Mouse (Mus musculus): ENCODE results near the gene Gpx3. TPM values are rescaled to one million over a fixed set of nuclear protein-coding genes. Genes with fewer than 3 reads are reported as not detected.
"Not testable (repeated sequence)": the region's sequence is repeated elsewhere in the genome, so short reads cannot be mapped to it uniquely, and the experiment has no call there.

Gene Gpx3
- total RNA-seq, 2 experiments from 2014 or later, result 33.8 to 163 TPM

DNA sequence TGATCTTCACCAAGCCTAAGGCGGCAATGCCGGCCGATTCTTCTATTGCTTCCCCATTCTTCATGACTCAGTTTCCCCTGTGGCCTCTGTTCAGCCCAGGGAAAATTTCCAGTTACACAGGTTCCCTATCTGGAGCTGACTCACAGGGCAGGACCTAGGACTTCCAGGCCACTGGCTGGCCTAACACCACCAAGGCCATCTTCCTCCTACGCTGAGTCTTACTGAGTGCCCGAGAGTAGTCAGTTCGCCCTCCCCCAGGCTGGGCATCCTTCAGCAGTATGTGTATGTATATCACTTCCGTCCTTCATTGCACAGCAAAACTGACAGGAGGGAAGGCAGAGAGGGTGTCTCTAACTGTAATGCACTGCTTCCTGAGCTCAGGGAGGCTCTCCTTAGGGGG is 31.9 kb downstream of the Gpx3 start:
- DNase-seq (ENCODE audit: low spot score in 2 of 2), result no peak

DNA sequence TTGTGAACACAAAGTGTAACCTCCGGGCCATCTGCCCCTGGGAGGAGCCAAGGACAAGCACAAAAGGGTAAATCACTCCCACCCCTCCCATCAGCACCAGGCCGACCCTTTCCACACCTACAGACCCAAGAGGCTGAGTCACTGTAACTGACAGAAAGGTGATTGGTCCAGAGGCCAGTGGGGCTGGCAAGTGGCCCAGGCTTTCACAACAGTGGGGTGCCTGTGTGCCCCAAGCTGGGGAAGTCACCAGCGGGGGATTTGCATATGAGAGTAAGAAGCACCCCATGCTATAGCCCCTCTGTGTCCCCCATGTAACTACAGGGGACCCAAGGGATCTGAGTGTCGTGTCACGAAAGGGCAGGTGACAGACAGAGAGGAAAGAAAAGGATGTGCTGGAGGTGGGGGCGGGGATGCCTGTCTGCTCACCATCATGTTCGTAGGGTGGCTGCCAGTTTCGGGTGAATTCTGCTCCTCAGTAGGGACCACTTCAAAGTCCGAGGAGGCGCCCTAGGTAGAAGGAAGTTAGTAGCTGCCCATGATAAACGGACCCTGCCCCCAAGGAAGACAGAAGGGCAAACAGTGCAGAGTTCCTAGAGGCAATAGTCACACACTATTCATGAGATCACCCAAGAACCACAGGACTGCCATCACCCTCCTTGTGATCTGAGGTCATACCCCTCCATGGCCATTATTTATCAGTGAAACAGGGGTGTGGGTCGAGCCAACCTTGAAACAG is 34.0 kb downstream of the Gpx3 start:
- DNase-seq (ENCODE audit: low spot score in 2 of 2), result no peak

DNA sequence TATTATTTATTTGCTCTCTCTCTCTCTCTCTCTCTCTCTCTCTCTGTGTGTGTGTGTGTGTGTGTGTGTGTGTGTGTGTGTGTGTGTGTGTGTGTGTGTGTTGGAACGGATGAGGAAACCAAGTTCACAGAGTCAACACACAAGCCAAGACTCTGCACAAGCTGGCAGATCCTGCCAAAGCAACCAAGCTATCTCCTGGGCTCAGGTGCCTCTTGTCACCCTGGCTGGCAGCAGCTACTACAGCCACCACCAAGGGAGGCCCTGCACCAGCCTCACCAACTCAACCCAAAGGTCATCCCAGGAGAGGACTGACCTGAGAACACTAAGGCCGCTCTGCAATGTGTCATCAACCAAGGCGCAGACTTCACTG is 34.5 kb downstream of the Gpx3 start:
- DNase-seq (ENCODE audit: low spot score in 2 of 2), result no peak

DNA sequence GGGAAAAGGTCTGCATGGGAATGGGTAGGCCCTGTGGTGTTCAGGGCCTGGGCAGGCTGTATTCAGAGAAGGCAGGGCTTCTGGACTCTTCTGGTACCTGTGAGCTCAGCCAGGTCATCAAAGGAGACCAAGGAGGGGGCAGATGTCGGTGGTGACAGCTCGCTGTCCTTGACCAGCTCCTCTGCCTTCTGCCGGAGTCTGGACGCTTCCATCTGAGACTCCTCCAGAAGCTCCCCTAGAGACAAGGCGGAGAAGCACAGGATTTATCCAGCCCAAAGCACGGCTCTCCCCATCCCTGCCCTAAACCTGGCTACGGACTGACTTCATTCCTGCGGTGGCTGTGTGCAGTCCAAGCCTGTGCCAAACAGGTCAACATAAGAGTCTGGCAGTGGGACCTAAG is 37.2 kb downstream of the Gpx3 start:
- DNase-seq (ENCODE audit: low spot score in 2 of 2), result no peak

DNA sequence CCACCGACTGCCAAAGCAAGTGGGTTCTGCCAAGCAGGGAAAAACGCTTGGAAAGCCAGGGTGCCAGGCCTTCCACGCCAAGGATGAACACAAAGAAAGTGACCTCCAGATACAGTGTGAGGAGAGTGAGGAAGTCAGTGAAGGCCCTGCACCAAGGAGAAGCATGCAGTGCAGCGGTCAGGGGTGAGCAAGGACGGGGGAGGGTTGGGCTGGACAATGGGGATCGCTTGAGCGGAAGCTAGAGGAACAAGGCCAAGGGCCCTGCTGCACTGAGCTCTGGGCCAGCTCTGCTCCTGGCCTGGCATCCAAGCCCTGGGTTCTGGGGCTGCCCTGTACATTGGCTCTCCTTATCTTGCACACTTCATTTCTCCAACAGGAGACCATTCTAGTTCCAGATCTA is 37.8 kb downstream of the Gpx3 start:
- DNase-seq (ENCODE audit: low spot score in 2 of 2), result no peak

DNA sequence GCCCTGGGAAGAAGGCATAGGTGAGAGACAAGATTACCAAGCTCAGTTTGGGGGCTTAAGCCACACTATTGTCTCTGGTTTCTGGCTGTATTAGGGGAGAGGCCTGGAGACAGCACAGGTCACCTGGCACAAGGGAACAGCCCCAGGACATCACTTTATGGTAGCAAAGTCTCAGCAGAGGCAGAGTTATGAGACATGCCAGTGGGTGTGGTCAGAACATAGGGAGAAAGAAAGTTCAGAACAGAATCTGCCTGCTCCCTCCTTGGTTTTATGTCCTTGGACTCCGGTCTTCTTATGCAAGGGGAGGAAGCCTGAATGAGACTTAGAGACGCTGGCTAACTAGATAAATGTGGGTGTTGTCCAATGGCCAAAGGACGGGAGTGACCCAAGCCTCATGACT is 42.4 kb downstream of the Gpx3 start:
- no peak for DNase-seq (ENCODE audit: low spot score in 2 of 2)

DNA sequence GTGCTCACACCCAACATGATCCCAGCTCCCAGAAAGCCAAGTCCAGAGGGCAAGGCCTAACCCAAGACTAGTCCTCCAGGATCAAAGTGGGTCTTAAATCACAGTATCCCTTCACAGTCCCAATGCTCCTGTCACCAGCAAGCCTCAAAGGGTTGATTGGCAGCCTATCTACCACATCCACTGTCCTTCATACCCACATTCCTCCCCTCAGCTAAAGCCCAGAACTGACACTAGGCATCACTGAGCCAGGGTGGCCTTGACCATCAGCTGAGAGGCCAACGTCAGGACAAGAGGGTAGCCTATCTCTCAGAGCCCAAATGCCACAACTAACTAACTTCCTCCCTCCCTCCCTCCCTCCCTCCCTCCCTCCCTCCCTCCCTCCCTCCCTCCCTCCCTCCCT is 47.5 kb downstream of the Gpx3 start:
- DNase-seq (ENCODE audit: low spot score in 2 of 2), result no peak

DNA sequence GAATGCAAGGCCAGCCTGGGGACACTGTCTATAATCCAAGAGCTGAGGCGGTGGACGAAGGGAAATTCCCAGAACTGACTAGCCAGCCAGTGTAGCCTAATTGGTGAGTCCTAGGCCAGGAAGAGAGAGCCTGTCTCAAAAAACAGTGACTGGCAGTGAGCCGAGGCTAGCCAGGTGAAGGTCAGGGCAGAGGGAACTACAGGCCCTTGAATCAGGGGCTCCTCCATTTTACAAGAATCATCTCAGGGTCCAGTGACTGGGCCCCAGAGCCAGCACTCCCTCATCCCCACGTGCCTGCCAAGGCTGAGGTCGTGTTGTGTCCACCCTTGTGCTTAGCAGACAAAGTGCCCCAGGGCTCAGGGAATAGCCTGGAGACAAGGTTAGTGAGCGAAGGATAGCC is 48.4 kb downstream of the Gpx3 start:
- DNase-seq (ENCODE audit: low spot score in 2 of 2), result no peak

DNA sequence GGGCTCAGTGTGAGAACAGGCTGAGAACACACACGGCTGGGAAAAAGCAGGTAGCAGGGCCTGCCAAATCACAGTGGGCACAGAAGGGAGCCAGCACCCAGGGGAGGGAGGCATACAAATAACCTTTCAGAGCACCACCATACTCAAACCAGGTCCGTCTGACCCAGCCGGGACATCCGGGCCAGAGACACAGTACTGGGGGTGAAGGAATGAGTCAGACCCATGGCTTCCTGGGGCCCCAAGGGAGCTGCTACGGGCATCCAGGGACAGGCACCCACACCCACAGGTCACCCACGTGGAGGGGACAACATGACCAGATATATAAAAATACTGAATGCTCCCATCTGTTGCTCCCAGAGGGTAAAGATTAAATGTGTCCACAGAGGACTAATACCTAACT is 50.4 kb downstream of the Gpx3 start:
- DNase-seq (ENCODE audit: low spot score in 2 of 2), result no peak

DNA sequence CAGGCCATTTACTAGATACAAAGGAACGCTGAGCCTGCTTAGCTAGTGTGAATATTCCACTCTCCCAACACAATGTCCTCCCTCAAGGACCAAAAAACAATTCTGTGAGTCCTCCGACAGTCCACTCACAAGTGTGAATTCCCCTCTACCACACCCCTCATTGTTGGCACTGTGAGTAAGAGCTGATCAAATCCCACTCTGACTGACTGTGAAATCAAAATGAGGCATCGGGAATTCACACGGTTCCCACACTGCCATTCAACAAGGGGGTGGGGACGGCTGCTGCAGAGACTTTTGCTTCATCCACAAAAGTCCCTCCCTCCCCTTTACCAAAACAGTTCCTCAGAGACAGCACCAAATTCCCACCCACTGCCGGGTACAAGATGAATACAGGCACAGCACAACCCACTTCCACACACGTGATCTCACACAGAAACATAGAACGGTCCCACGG is 51.8 kb downstream of the Gpx3 start:
- DNase-seq (ENCODE audit: low spot score in 2 of 2), result no peak

DNA sequence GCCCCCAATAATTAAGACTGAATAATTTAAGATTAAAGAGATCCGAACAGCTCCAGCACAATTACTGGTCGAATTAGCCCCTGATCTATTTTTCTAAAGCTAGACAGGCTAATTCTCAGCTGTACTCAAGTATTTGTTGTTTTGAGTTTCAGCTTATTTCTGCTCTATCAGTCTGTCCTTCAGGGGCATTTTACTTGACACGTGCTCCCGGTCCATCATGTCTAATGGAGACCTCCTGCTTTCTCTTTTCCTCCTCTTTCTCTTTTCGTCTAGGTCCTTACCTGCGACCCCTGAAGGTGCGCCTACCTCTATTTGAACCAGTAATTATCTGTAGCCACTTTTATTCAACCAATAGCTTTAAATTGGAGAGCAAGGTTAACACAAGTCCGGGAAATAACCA is 52.5 kb downstream of the Gpx3 start:
- no peak for DNase-seq (ENCODE audit: low spot score in 2 of 2)

DNA sequence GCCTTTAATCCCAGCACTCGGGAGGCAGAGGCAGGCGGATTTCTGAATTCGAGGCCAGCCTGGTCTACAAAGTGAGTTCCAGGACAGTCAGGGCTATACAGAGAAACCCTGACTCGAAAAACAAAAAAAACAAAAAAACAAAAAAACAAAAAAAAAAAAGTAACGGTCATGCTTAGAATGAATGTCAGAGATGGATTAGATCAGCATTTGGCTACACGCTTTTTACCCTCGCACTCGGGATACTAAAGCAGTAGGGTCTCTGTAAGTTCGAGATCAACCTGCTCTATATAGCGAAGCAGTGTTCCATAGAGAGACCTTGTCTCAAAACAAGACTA is 53.1 kb downstream of the Gpx3 start:
- DNase-seq (ENCODE audit: low spot score in 2 of 2), result not testable (repeated sequence)

DNA sequence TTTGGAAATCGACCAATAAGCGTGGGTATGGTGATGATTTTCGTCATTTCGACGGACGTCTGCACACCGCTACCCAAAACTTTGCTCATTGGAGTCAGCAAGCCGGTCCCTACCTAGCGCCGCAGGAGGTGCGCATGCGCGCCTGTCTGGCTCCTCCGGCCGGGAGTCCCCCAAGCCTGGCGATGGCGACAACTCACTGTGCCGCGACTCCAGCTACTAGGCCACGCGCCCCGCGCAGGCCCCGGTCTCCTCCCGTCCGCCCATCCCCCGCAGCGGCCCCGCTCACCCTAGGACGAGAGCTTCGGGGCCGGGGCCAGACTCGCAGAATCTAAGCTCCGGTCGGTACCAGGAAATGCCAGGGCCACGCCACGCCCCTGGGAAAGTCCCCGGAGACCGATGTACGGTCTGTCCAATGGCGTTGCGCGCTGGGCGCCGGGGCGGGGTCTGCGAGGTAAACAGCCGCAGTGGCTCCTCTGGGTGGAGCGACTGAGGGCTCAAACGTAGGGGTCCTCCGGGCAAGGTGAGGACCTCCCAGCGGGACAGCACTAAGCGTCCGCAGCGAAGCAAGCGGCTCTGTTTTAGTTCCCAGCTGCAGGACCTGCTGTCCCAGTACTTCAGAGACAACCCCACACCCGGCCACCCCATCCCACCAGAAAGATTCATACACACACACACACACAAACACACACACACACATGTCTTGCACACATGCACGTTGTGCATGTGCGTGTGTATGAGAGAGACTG is 53.7 kb downstream of the Gpx3 start:
- DNase-seq (ENCODE audit: low spot score in 2 of 2), result peak; percentile 98 to 99

DNA sequence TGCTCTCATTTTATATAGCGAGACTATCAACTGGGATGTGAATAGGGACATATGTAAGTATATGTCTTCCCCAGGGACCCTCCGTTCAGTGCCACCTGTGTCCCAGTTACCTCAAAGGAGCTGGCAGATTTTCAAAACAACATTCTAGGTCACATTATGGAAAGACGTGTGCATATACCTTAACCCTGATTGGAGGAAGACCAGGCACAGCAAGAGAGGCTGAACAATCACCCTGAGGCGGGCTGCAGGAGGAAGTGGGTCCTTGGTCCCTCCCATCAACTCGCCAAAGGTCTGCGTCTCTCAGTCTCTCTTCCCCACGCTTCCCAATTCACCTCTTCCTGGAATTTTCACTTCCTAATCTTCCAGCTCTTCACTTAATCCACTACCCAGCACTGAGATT is 54.7 kb downstream of the Gpx3 start:
- DNase-seq (ENCODE audit: low spot score in 2 of 2), result no peak

DNA sequence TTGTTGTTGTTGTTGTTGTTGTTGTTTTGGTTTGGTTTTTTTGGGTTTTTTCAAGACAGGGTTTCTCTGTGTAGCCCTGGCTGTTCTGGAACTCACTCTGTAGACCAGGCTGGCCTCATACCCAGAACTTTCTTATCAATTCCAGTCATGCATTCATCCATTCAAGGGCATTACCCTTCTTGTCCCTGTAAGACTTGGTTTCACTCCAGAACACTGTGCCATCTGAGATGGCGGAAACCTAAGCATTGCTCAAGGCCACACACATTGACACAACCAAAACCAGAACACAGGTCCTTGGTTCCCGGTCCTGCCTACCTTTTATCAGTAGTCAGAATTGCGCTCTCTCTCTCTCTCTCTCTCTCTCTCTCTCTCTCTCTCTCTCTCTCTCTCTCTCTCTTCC is 55.5 kb downstream of the Gpx3 start:
- DNase-seq (ENCODE audit: low spot score in 2 of 2), result not testable (repeated sequence)

DNA sequence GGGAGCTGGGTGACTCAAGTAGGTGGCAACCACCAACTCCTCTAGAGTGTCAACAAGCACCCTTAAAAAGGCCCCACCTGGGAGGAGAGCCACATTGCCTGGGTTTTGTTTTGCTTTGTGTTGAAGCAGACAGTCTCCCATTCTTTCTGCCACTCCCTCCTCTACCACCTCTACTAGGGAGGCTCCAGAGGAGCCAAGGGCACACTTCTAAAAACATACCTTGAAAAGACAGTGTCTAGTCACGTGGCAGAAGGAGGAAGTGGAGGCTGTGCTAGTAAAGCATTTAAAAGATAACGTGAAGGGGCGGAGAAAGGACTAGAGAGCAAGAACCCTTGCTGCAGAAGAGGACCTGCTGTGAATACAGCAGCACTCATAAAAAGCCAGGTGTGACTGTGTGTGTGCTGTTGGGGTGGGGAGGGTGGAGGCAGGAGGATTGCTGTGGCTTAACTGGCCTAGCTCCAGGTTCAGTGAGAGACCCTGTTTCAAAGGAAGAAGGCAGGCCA is 56.4 kb downstream of the Gpx3 start:
- DNase-seq (ENCODE audit: low spot score in 2 of 2), result no peak

Other genes with a start within 250 kb of the Gpx3 start
- 10 to 100 TPM; 34.8 to 39.1 TPM for gene Cdc42se2, start 114.8 kb upstream of the Gpx3 start, total RNA-seq (2021)
- 10 to 100 TPM; 12.5 to 12.7 TPM for gene Lyrm7, start 41.5 kb upstream of the Gpx3 start, total RNA-seq (2021)
- gene Hint1, start 36.1 kb upstream of the Gpx3 start, total RNA-seq (2021), result 100 to 1,000 TPM; 353 to 385 TPM
- 10 to 100 TPM; 73.4 to 75.0 TPM for gene Tnip1, start 60.5 kb downstream of the Gpx3 start, total RNA-seq (2021)
- 100 to 1,000 TPM; 169 to 172 TPM for gene Anxa6, start 131.0 kb downstream of the Gpx3 start, total RNA-seq (2021)
- 1 to 10 TPM; 4.9 to 5.0 TPM for gene Ccdc69, start 175.7 kb downstream of the Gpx3 start, total RNA-seq (2021)
- gene Gm2a, start 195.7 kb downstream of the Gpx3 start, total RNA-seq (2021), result 100 to 1,000 TPM; 114 to 115 TPM
- not detected for gene Slc36a3, start 249.3 kb downstream of the Gpx3 start, total RNA-seq (2021)